Mouse (Mus musculus) macrophage (primary cell): ENCODE measurements around the gene Hist1h2ak. TPM values are rescaled to one million over a fixed set of nuclear protein-coding genes. Genes with fewer than 3 reads are reported as not detected.
"Not testable (repeated sequence)": the region's sequence is repeated elsewhere in the genome, so short reads cannot be mapped to it uniquely, and the experiment has no call there.

ENCODE experiments used
- H3K27ac ChIP-seq: fragments of 350-480 bp; formaldehyde crosslinking; 2 replicates; pipeline ENCODE4 v1.9.0; 2021
- H3K36me3 ChIP-seq: fragments of 350-480 bp; formaldehyde crosslinking; 2 replicates; pipeline ENCODE4 v1.9.0; 2021; ENCODE audit errors: inconsistent target
- H3K4me3 ChIP-seq: fragments of 350-480 bp; formaldehyde crosslinking; 2 replicates; pipeline ENCODE4 v1.9.0; 2021; ENCODE audit errors: inconsistent target
- H3K79me2 ChIP-seq: fragments of 350-480 bp; formaldehyde crosslinking; 2 replicates; pipeline ENCODE4 v1.9.0; 2021; ENCODE audit errors: inconsistent target
- WGBS: methylation state at CpG from one replicate; pipeline ENCODE4 v1.1.7; 2026; ENCODE audit warnings: inconsistent platforms; ENCODE audit not compliant: missing documents; 5-methylcytosine and 5-hydroxymethylcytosine counted together
- polyA plus RNA-seq: library from polyadenylated mRNA; stranded (reverse); fragments of 250-400 nt; gene quantifications from 3 replicates; pipeline ENCODE4 v1.2.4, GENCODE M21; 2018; ENCODE audit warnings: inconsistent platforms
- total RNA-seq, 78 experiments: library from RNA; depleted of rRNA; stranded (reverse); fragments of 250-400 nt; gene quantifications; 1 replicate in 9 of 78; 2 replicates in 24 of 78; 3 replicates in 43 of 78; 4 replicates in 2 of 78; pipeline ENCODE4 v1.2.4; 2018; ENCODE audit warnings: inconsistent platforms in 56 of 78

The Hist1h2ak gene
- total RNA-seq (2018; cell fraction: chromatin; rRNA removed): 10 to 100 TPM in 6 of 26 experiments, 1 to 10 TPM in 9, not detected in 11; 2.4 to 26.8 (median 6.4) TPM
- 10 to 100 TPM in 24 of 26 experiments, 1 to 10 TPM in 2; 4.7 to 71.9 (median 26.0) TPM for total RNA-seq (2018; cell fraction: cytosol; rRNA removed)
- total RNA-seq (2018; cell fraction: nucleus; rRNA removed): 10 to 100 TPM in 8 of 26 experiments, 1 to 10 TPM in 14, not detected in 4; 3.0 to 34.5 (median 7.1) TPM
- not detected in 3 replicates for polyA plus RNA-seq

- H3K27ac ChIP-seq: peak within 1 kb of the TSS; percentile 64
- H3K36me3 ChIP-seq: not testable (repeated sequence)
- H3K4me3 ChIP-seq: peak within 1 kb of the TSS; percentile 33
- WGBS: 1% methylated on average over 8 of the region's 50 CpGs
- H3K79me2 ChIP-seq: peaks cover 15% of the 10 kb centered on the region
These were observed at the start of gene Hist1h2ak, which contains the start of gene Hist1h2bn for GRCm38 (mm10) chr13:21753524-21754285. Gene Hist1h2ak (minus strand): TSS chr13:21753827. Gene Hist1h2bn (plus strand): TSS chr13:21754123.

- not testable (repeated sequence) for H3K27ac ChIP-seq
- WGBS: no CpG with 5 or more reads among the region's 4 CpGs
These were observed 49.4 kb upstream of the Hist1h2ak start for GRCm38 (mm10) chr13:21803058-21803457.

GRCm38 (mm10) chr13:21797163-21797562 lies 43.5 kb upstream of the Hist1h2ak start:
- H3K4me3 ChIP-seq, H3K27ac ChIP-seq, H3K79me2 ChIP-seq, H3K36me3 ChIP-seq: not testable (repeated sequence)

More at GRCm38 (mm10) chr13:21803058-21803457, 49.4 kb upstream of the Hist1h2ak start:
- H3K79me2 ChIP-seq, H3K36me3 ChIP-seq, H3K4me3 ChIP-seq: not testable (repeated sequence)

GRCm38 (mm10) chr13:21795584-21795983 lies 42.0 kb upstream of the Hist1h2ak start:
- Histone ChIP-seq H3K4me3 (no peak overlapping the region), H3K27ac (no peak overlapping the region), H3K36me3 (no peaks in the 10 kb centered on the region), H3K79me2 (no peaks in the 10 kb centered on the region)
- 89% methylated on average over 6 of the region's 7 CpGs for WGBS

- no peaks in the 10 kb centered on the region for H3K36me3 ChIP-seq
- 62% methylated on average over 18 of the region's 18 CpGs for WGBS
- no peaks in the 10 kb centered on the region for H3K79me2 ChIP-seq
- H3K4me3 ChIP-seq: no peak overlapping the region
- H3K27ac ChIP-seq: no peak overlapping the region
These were observed 37.1 kb upstream of the Hist1h2ak start for GRCm38 (mm10) chr13:21790601-21791283.

GRCm38 (mm10) chr13:21789925-21790324 lies 36.3 kb upstream of the Hist1h2ak start:
- H3K36me3 ChIP-seq: no peaks in the 10 kb centered on the region
- WGBS: 63% methylated on average over 5 of the region's 6 CpGs
- no peak overlapping the region for H3K27ac ChIP-seq
- no peaks in the 10 kb centered on the region for H3K79me2 ChIP-seq
- H3K4me3 ChIP-seq: no peak overlapping the region

GRCm38 (mm10) chr13:21787760-21788593 lies 34.4 kb upstream of the Hist1h2ak start:
- no peaks in the 10 kb centered on the region for H3K79me2 ChIP-seq
- no peak overlapping the region for H3K4me3 ChIP-seq
- WGBS: 54% methylated on average over 13 of the region's 21 CpGs
- peak overlapping the region; percentile 28 for H3K27ac ChIP-seq
- H3K36me3 ChIP-seq: no peaks in the 10 kb centered on the region

- H3K36me3 ChIP-seq, H3K79me2 ChIP-seq: not testable (repeated sequence)
- Histone ChIP-seq H3K27ac (peak within 1 kb of the TSS; percentile 88), H3K4me3 (peak within 1 kb of the TSS; percentile 20)
- WGBS: under 1% methylated on average over 22 of the region's 63 CpGs
These were observed 33.4 kb upstream of the Hist1h2ak start, which contains the start of the genes Hist1h2an and Hist1h2bp for GRCm38 (mm10) chr13:21786899-21787629. Gene Hist1h2an (minus strand): TSS chr13:21787218. Gene Hist1h2bp (plus strand): TSS chr13:21787461.

- Histone ChIP-seq H3K79me2 (no peaks in the 10 kb centered on the region), H3K36me3 (no peaks in the 10 kb centered on the region), H3K4me3 (peak overlapping the region; percentile 20), H3K27ac (peak overlapping the region; percentile 88)
- WGBS: 29% methylated on average over 7 of the region's 8 CpGs
These were observed 32.7 kb upstream of the Hist1h2ak start for GRCm38 (mm10) chr13:21786189-21786898.

GRCm38 (mm10) chr13:21784311-21784710 lies 30.7 kb upstream of the Hist1h2ak start:
- no peaks in the 10 kb centered on the region for H3K79me2 ChIP-seq
- no peaks in the 10 kb centered on the region for H3K36me3 ChIP-seq
- WGBS: 88% methylated on average over 6 of the region's 6 CpGs
- no peak overlapping the region; the same call in 1 of the 2 replicates for H3K4me3 ChIP-seq
- peak overlapping the region; percentile 88 for H3K27ac ChIP-seq

GRCm38 (mm10) chr13:21783734-21784161 lies 30.1 kb upstream of the Hist1h2ak start:
- Histone ChIP-seq H3K79me2 (no peaks in the 10 kb centered on the region), H3K4me3 (peak overlapping the region; percentile 29), H3K27ac (peak overlapping the region; percentile 88), H3K36me3 (no peaks in the 10 kb centered on the region)
- WGBS: 15% methylated on average over 9 of the region's 9 CpGs

- H3K4me3 ChIP-seq: peak within 1 kb of the TSS; percentile 29
- H3K79me2 ChIP-seq: no peaks in the 10 kb centered on the region
- WGBS: 4% methylated on average over 6 of the region's 20 CpGs
- no peaks in the 10 kb centered on the region for H3K36me3 ChIP-seq
- peak within 1 kb of the TSS; percentile 88 for H3K27ac ChIP-seq
These were observed 29.6 kb upstream of the Hist1h2ak start, which contains the start of gene Hist1h3i for GRCm38 (mm10) chr13:21783255-21783617. Gene Hist1h3i (minus strand): TSS chr13:21783370.
